Mouse (Mus musculus): ENCODE measurements around the gene Gdf3. TPM values are rescaled to one million over a fixed set of nuclear protein-coding genes. Genes with fewer than 3 reads are reported as not detected.

Gene Gdf3
- polyA plus RNA-seq, 1 experiment from 2014 or later = not detected

- no peaks in the 10 kb centered on the region for H3K9me3 ChIP-seq
- no peak for ATAC-seq (ENCODE audit: insufficient number of reproducible peaks, insufficient read depth, low FRiP score, low TSS enrichment, low read depth)
- H3K4me1 ChIP-seq (replicated peaks) = no peaks in the 10 kb centered on the region
- no peaks in the 10 kb centered on the region for H3K36me3 ChIP-seq
- H3K27ac ChIP-seq = no peak overlapping the region
- H3K9ac ChIP-seq (replicated peaks) = no peak overlapping the region
- 92% methylated on average over 11 of the region's 11 CpGs for WGBS
- H3K27me3 ChIP-seq = no peaks in the 10 kb centered on the region
- no peak overlapping the region for H3K4me2 ChIP-seq
- no peak overlapping the region for H3K4me3 ChIP-seq (replicated peaks)
These were observed 3.2 kb downstream of the Gdf3 start for GRCm38 (mm10) chr6:122606661-122607060.

- H3K4me3 ChIP-seq (replicated peaks) = no peak overlapping the region
- no peak for ATAC-seq (ENCODE audit: insufficient number of reproducible peaks, insufficient read depth, low FRiP score, low TSS enrichment, low read depth)
- WGBS = 91% methylated on average over 8 of the region's 8 CpGs
- no peaks in the 10 kb centered on the region for H3K4me1 ChIP-seq (replicated peaks)
- no peak overlapping the region for H3K4me2 ChIP-seq
- H3K9ac ChIP-seq (replicated peaks) = no peak overlapping the region
- no peaks in the 10 kb centered on the region for H3K9me3 ChIP-seq
- no peak overlapping the region for H3K27ac ChIP-seq
- H3K36me3 ChIP-seq = no peaks in the 10 kb centered on the region
- no peaks in the 10 kb centered on the region for H3K27me3 ChIP-seq
These were observed 4.4 kb downstream of the Gdf3 start for GRCm38 (mm10) chr6:122605483-122605882.

GRCm38 (mm10) chr6:122604260-122604659, 5.6 kb downstream of the Gdf3 start:
- H3K4me2 ChIP-seq = no peak overlapping the region
- no peaks in the 10 kb centered on the region for H3K27me3 ChIP-seq
- H3K9me3 ChIP-seq = no peaks in the 10 kb centered on the region
- no peak overlapping the region for H3K27ac ChIP-seq
- H3K36me3 ChIP-seq = no peaks in the 10 kb centered on the region
- H3K9ac ChIP-seq (replicated peaks) = no peak overlapping the region
- no peak for ATAC-seq (ENCODE audit: insufficient number of reproducible peaks, insufficient read depth, low FRiP score, low TSS enrichment, low read depth)
- no peak overlapping the region for H3K4me3 ChIP-seq (replicated peaks)
- no peaks in the 10 kb centered on the region for H3K4me1 ChIP-seq (replicated peaks)

- no peak overlapping the region for H3K27ac ChIP-seq
- H3K4me1 ChIP-seq (replicated peaks) = no peaks in the 10 kb centered on the region
- peak overlapping the region; percentile 63 for H3K4me2 ChIP-seq
- no peak overlapping the region for H3K9ac ChIP-seq (replicated peaks)
- no peaks in the 10 kb centered on the region for H3K27me3 ChIP-seq
- H3K36me3 ChIP-seq = no peaks in the 10 kb centered on the region
- no peaks in the 10 kb centered on the region for H3K9me3 ChIP-seq
- WGBS = 40% methylated on average over 1 of the region's 1 CpGs
- ATAC-seq (ENCODE audit: insufficient number of reproducible peaks, insufficient read depth, low FRiP score, low TSS enrichment, low read depth) = no peak
- no peak overlapping the region; the same call in 1 of the 2 replicates for H3K4me3 ChIP-seq (replicated peaks)
These were observed 6.9 kb downstream of the Gdf3 start for GRCm38 (mm10) chr6:122602992-122603322.

- peak; percentile 73; the same call in 1 of the 2 replicates for ATAC-seq (ENCODE audit: insufficient number of reproducible peaks, insufficient read depth, low FRiP score, low TSS enrichment, low read depth)
- Histone ChIP-seq H3K4me3 (replicated peaks) (peak within 1 kb of the TSS; percentile 46), H3K27ac (0 out of 2 replicates have a peak within 1 kb of the TSS, but pooled peaks have one; percentile 53), H3K36me3 (no peaks in the 10 kb centered on the region), H3K4me2 (peak within 1 kb of the TSS; percentile 63), H3K4me1 (replicated peaks) (no peaks in the 10 kb centered on the region), H3K9ac (replicated peaks) (peak within 1 kb of the TSS; percentile 58), H3K9me3 (no peaks in the 10 kb centered on the region), H3K27me3 (no peaks in the 10 kb centered on the region)
- WGBS = 6% methylated on average over 22 of the region's 22 CpGs
These were observed 7.5 kb downstream of the Gdf3 start, which contains the start of gene Apobec1 for GRCm38 (mm10) chr6:122602242-122602991. TSS of gene Apobec1 (minus strand) at chr6:122602444.

- peak overlapping the region; percentile 46; the same call in 1 of the 2 replicates for H3K4me3 ChIP-seq (replicated peaks)
- ATAC-seq (ENCODE audit: insufficient number of reproducible peaks, insufficient read depth, low FRiP score, low TSS enrichment, low read depth) = no peak
- H3K9me3 ChIP-seq = no peaks in the 10 kb centered on the region
- 85% methylated on average over 3 of the region's 3 CpGs for WGBS
- no peaks in the 10 kb centered on the region for H3K36me3 ChIP-seq
- no peaks in the 10 kb centered on the region for H3K4me1 ChIP-seq (replicated peaks)
- no peak overlapping the region for H3K27ac ChIP-seq
- no peak overlapping the region for H3K9ac ChIP-seq (replicated peaks)
- peak overlapping the region; percentile 63 for H3K4me2 ChIP-seq
- H3K27me3 ChIP-seq = no peaks in the 10 kb centered on the region
These were observed 8.3 kb downstream of the Gdf3 start for GRCm38 (mm10) chr6:122601615-122602014.

GRCm38 (mm10) chr6:122601031-122601430, 8.9 kb downstream of the Gdf3 start:
- 90% methylated on average over 4 of the region's 4 CpGs for WGBS
- H3K27me3 ChIP-seq = no peaks in the 10 kb centered on the region

GRCm38 (mm10) chr6:122600066-122600646, 9.7 kb downstream of the Gdf3 start:
- Histone ChIP-seq H3K36me3 (no peaks in the 10 kb centered on the region), H3K9ac (replicated peaks) (no peak overlapping the region), H3K9me3 (no peaks in the 10 kb centered on the region), H3K4me1 (replicated peaks) (no peaks in the 10 kb centered on the region), H3K27ac (no peak overlapping the region), H3K4me2 (no peak overlapping the region), H3K27me3 (no peaks in the 10 kb centered on the region), H3K4me3 (replicated peaks) (no peak overlapping the region)
- WGBS = 86% methylated on average over 7 of the region's 7 CpGs
- no peak for ATAC-seq (ENCODE audit: insufficient number of reproducible peaks, insufficient read depth, low FRiP score, low TSS enrichment, low read depth)

More at GRCm38 (mm10) chr6:122601031-122601430, 8.9 kb downstream of the Gdf3 start:
- ATAC-seq (ENCODE audit: insufficient number of reproducible peaks, insufficient read depth, low FRiP score, low TSS enrichment, low read depth) = no peak
- Histone ChIP-seq H3K4me1 (replicated peaks) (no peaks in the 10 kb centered on the region), H3K9me3 (no peaks in the 10 kb centered on the region), H3K27ac (no peak overlapping the region), H3K9ac (replicated peaks) (no peak overlapping the region), H3K4me2 (no peak overlapping the region), H3K36me3 (no peaks in the 10 kb centered on the region), H3K4me3 (replicated peaks) (no peak overlapping the region)

GRCm38 (mm10) chr6:122599054-122599737, 10.7 kb downstream of the Gdf3 start:
- no peaks in the 10 kb centered on the region for H3K27me3 ChIP-seq
- no peaks in the 10 kb centered on the region for H3K4me1 ChIP-seq (replicated peaks)
- H3K27ac ChIP-seq = no peak overlapping the region
- H3K9me3 ChIP-seq = no peaks in the 10 kb centered on the region
- no peak overlapping the region for H3K4me3 ChIP-seq (replicated peaks)
- H3K9ac ChIP-seq (replicated peaks) = no peak overlapping the region
- no peak for ATAC-seq (ENCODE audit: insufficient number of reproducible peaks, insufficient read depth, low FRiP score, low TSS enrichment, low read depth)
- no peaks in the 10 kb centered on the region for H3K36me3 ChIP-seq
- no peak overlapping the region for H3K4me2 ChIP-seq
- 84% methylated on average over 9 of the region's 9 CpGs for WGBS

- Histone ChIP-seq H3K36me3 (no peaks in the 10 kb centered on the region), H3K4me3 (replicated peaks) (no peak overlapping the region), H3K4me2 (no peak overlapping the region), H3K27me3 (no peaks in the 10 kb centered on the region), H3K9ac (replicated peaks) (no peak overlapping the region), H3K4me1 (replicated peaks) (no peaks in the 10 kb centered on the region), H3K27ac (no peak overlapping the region), H3K9me3 (no peaks in the 10 kb centered on the region)
- ATAC-seq (ENCODE audit: insufficient number of reproducible peaks, insufficient read depth, low FRiP score, low TSS enrichment, low read depth) = no peak
- 88% methylated on average over 6 of the region's 6 CpGs for WGBS
These were observed 11.5 kb downstream of the Gdf3 start for GRCm38 (mm10) chr6:122598436-122598835.

- Histone ChIP-seq H3K9me3 (no peaks in the 10 kb centered on the region), H3K36me3 (no peaks in the 10 kb centered on the region), H3K4me2 (no peak overlapping the region), H3K27me3 (no peaks in the 10 kb centered on the region), H3K27ac (no peak overlapping the region), H3K4me3 (replicated peaks) (no peak overlapping the region), H3K4me1 (replicated peaks) (no peaks in the 10 kb centered on the region), H3K9ac (replicated peaks) (no peak overlapping the region)
- no peak for ATAC-seq (ENCODE audit: insufficient number of reproducible peaks, insufficient read depth, low FRiP score, low TSS enrichment, low read depth)
- WGBS = 92% methylated on average over 4 of the region's 4 CpGs
These were observed 11.9 kb downstream of the Gdf3 start for GRCm38 (mm10) chr6:122598014-122598413.

Measured in limb, embryonic 12.5 days (tissue).